Mouse (Mus musculus) spleen, postnatal 36 days (tissue): ENCODE data around the gene Psmc5.

Source experiments
- DNase-seq, 2 experiments: peaks; one replicate each; pipeline ENCODE4 v3.0.0; 2022; ENCODE audit warnings: low spot score in 2 of 2, mixed read lengths in 1 of 2

Psmc5 gene

DNA sequence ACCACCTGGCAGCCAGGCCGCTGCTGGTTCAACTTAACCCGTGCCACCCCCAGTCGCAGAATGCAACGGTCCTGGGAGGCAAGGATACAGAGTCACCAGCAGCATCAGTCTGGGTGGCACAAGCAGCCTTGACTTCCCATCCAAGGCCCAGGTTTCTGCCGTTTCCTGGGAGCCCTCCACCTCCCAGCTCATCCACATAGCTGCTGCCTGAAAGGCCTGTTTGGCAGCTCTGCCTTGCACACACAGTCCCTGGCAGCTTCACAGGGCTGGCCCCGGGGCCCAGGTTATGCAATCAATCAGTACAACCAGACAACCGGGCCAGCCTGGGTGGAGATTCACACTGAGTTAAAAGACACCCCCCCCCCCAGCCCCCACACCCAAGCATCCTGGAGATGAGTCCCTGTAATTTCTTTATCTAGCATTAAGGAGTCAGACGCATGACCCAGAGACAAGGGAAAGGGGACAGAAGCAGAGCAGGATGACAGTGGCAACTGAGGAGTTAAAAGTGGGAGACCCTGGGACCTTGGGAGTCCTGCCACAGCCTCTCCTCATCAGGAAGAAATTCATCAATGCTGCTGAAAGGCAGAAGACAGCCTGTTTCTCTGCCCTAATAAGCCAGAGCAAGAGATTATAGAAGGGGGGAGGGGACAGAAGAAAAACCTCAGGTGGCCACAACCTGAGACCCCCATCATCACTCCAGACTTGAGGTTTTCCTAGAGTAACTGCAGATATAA is 12.5 kb downstream of the Psmc5 start:
- no peak for DNase-seq

DNA sequence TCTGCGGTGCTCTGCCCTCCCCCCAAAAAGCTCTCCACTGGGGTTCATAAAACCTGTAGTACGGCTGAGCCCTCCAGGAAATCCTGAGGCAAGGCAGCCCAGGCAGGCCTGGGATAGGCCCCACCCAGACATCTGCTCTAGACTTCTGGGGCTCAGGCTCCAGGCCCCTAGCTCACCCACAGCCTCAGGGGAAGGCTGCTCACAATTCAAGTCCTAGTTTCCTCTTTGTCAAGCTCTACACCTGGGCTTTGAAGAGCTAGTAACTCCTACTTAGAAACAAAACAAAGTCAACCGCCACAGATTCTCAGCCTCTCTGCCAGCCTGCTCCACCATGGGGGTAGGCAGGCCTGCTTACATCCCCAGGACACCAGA is 13.1 kb downstream of the Psmc5 start:
- no peak for DNase-seq

DNA sequence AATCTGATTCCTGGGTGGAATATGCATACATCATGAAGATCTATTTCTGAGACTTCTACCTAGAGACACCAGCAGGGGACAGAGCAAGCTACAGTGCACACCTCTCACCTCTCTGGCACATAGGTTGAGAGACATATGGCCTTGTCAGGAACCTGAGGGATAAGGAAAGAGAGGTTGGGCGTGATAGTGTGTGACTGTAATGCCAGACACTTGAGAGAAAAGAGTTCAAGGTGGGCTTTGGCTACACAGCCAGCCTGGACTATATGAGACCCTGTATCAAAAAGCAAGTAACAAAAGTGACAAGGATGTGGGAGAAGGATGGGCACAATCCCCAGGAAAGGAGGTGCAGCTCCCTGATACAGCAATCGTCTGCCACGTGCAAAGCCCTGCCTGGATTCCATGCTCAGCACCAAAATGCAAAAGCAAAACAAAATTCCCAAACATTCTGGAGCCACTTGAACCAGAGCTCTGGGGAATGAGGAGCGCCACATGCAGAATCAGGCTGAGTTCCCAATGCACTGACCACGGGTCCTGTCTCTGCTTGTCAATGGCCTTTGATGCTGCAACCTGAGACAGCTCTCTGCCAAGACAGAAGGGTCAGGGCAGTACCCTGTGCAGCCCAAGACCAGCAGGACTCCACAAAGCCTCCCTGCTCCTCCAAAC is 15.3 kb downstream of the Psmc5 start:
- no peak for DNase-seq

DNA sequence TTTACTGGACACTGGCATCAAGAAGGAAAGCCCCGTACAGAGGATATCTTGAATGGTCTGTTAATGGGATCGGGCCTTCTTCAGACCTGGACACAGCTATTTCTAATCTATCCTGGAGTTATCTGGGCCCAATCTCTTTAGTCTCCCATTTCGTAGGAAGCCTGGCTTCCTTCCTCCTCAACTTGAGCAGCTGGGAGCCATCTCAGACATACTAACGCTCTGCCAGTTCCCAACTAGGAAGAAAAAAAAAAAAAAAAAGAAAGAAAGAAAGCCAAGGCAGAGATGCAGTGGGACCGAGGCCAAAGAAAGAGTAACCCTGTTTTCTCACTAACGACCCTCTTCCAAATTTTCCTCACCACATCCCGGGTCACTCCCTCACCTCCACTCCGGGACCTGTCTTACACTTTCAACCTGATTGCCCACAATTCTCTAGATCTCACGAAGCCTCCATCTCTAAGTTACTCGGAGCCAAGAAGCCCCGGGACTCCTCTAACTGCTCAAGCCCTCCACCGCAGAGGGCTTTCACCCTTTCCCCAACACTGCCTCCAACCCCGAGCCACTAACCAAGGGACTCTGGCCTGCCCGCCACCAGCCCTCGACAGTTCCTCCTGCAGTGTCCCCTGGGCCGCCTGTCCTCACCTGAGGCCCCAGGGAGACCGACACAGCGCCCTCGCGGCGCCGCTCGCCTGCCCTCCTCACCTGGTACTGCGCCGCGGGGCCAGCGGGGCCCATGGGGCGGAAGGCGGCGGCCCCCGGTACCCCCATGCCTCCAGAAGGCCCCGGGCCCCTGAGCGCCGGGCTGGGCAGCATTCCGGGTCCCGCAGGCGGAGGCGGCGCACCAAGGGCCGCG is 16.1 kb downstream of the Psmc5 start:
- DNase-seq: peak; percentile 67 to 68

DNA sequence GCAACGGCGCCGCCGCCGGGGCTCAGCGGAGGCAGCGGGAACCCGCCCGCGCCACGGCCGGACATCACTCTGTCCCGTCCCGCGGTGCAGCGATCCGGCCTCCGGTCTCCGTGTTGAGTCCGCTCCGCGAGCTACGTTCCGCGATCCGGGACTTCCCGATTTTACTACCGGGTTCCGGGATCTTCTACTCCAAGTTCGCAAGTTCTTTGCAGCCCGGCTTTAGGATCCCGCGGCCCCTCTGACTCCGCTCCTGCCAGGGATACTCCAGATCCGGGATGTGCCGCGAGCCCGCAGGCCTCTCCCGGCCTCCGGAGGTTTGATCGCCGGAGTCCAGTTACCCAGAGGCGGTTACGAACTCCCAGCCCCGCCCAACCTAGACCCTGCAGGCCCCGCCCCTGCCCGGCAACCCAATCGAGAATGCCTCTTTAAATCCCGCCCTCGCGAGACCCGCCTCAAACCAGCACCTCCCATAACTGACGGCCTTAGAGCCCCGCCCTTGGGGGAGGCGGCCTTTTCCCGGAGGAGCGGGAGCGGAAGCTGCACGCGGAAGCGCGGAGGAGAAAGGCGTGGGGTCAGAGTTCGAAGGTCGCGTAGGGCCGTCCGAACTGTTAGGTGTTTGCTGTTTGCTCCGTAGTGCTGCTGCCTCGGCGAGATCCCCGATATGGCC is 16.8 kb downstream of the Psmc5 start, which contains the start of gene Smarcd2:
Gene Smarcd2 (minus strand): TSS at position 329 of the 667 bp plus-strand sequence.
- DNase-seq: peak; percentile 99 to 100

DNA sequence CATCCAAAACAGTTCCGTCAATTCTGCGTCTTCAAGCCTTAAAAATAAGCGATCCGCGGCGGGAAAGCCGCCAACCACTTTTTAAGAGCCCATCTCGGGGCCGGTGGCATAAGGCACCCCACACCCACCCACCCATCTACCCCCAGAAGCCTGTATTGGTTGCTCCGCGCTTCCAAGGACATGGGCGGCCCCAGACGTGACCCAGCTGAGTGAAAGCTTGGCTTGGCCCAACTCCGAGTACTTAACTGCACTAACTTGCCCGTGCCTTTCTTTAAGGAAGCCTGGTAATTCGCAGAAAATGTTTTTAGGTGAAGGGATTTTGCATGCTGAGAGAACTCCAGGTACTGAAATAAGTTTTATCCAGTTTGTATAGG is 17.3 kb downstream of the Psmc5 start:
- no peak for DNase-seq

DNA sequence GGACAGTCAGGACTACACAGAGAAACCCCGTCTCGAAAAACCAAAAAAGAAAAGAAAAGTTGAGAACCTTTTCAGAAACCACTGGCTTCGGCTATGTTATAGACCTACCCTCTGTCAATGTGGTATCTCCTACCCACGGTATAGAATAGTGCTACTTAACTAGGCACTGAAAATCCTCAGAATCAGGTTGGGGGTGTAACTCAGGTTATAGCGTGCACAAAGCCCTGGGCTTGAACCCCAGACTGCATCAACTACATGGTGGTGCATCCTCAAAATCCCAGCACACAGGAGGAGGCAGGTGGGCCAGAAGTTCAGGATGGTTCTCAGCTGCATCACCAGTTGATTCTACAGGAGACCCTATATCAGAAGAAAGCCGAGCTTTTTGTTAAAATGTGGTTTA is 17.9 kb downstream of the Psmc5 start:
- DNase-seq: no peak

DNA sequence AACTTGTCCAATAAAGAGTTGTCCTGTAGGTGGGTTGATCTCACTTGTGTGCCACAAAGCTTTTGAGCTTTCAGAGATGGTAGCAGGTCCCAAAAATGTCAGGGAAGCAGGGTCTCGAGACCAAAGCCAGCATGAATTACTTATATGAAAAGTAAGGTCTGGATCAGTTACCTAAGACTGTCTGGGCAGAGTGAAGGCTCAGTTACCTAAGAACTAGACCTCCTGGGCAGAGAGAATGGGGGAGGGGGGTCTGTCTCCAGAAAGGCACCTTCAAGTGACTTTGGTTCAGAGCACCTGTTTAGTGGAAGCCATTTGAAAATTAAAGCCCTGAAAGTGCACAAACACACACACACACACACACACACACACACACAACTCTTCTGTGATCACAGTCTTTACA is 18.4 kb downstream of the Psmc5 start:
- DNase-seq: no peak

DNA sequence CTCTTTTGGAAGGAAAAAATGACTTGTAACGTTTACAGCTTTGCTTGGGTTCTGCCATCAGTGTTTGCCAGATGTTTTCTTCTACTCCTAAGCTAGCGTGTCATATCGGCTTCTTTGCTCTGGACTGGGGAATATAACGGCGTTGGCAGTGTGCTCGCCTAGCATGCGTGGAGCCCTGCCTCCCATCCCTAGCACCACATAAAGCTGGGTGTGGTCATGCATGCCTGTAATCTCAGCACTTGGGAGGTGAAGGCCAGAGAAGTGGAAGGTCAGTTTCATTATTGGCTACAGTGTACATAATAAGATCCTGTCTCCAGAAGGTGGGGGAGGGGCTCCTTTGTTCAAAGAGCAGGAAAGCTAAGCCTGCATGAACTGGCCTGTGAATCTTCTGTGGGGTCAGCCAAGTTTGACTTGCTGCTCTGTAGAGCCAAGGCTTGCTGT is 19.0 kb downstream of the Psmc5 start:
- DNase-seq: no peak

DNA sequence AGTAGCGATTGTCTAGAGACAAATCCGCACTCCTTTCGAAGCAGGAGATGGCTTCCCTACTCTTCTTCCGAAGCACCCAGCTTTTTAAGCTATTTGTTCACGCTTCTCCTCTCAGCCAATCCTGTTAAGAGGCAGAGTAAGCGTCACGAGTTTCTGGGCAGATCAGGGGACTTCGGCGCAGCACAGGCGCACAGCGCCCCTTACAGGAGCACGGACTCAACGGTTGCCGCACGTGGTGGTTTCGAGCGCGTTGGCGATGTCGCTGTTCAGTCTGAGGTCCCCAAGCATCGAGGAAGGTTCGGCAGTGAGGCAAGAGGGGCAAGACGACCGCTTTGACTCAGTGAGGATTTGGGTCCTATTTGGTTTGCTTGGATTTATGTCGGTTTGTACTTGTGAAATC is 20.5 kb downstream of the Psmc5 start, which contains the start of gene Tcam1:
Gene Tcam1 (plus strand): TSS at position 219 of the 400 bp plus-strand sequence.
- peak; percentile 90 to 92 for DNase-seq

DNA sequence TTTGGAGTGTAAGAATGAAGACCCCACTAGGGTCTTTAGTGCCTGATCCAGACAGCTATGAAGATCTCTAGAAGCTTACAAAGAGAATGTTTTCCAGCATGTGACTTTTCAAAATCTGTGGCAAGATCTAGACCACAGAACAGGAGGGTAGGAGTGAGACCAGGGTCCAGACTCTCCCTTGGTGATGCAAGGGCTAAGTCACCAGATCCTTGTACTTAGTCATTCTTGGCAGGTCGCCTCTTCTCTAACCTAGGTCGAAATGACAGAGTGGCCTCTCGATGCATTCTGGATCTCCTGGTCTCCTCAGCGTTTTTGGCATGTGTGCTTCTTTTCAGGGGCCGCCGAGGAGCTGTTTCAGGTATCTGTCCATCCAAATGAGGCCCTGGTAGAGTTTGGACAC is 26.5 kb downstream of the Psmc5 start:
- DNase-seq: no peak

DNA sequence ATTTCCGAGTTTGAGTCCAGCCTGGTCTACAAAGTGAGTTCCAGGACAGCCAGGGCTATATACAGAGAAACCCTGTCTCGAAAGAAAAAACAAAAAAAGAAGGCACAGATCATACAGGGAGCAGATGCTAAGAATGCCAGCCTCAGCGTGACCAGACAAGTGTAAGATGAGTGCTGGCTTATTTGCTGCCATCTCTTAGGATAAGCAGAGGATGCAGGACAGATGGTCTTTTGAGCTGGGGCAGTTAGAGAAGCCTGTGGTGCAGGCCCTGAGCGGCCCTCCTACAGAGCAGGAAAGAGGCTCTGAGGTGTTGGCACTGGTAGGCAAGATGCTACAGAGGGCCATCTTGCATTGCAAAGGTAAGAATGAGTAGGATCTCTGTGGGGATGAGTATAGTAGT is 27.4 kb downstream of the Psmc5 start:
- no peak for DNase-seq

DNA sequence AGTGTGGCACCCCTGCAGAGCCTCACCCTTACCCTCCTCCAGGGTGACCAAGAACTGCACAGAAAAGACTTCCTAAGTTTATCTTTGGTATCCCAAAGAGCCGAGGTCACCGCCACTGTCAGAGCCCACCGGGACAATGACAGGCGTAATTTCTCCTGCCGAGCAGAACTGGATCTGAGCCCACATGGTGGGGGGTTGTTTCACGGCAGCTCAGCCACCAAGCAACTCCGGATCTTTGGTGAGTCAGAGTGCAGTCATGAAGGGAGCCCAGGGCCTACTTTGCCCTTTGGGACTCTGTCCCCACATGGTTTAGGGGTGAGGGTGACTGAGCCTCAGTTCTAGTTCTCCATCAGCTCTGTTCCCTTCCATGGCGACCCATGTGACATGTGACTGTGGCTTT is 28.2 kb downstream of the Psmc5 start:
- DNase-seq: no peak

DNA sequence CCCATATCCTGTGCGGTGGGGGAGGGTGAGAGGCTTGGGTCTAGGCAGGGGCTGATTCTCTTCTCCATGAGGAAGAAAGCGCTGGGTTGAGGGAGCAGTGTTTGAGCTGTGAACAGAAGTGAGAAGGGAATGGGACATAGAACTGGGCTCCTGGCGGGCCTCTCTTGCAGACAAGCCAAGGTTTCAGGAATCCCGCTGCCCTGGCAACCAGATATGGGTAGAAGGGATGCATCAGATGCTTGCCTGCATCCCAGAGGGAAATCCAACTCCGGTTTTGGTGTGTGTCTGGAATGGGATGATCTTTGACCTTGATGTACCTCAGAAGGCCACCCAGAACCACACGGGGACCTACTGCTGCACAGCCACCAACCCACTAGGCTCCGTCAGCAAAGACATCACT is 30.3 kb downstream of the Psmc5 start:
- DNase-seq: no peak

DNA sequence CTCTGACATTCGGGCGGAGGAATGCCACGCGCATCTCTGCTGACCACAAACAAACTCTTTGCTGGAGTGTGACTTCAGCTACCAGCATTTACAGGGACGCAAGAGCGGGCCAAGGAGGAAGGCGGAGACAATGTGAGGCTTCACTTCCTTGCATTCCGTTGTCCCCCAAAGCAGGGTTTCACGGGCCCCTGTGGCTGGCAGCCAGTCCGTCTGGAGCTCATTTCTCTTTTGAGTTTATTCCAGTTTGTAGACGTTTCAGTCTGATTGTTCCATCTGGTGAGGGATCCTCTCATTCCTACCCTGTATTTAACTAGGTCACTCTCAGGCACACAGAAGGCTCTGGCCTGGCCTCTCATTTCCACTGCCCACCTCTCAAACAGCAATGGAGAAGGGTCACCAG is 31.0 kb downstream of the Psmc5 start:
- DNase-seq: no peak

DNA sequence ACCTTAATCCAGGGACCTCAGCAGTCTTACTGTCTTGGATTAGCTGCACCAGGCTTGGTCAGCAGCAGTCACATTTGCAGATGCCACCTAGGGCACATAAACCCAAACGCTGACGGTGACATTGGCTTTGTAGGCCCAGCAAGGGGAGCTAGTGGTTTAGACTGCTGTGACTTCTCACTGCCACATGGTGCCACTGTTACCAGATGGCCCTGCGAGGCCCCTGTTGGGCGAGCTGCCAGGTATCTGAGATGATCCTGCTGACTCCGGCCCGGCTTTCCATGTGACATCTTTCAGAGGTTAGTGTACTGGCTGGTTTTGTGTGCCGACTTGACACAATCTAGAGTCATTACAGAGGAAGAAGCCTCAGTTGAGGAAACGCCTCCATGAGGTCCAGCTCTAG is 33.4 kb downstream of the Psmc5 start:
- peak in 1 of 2 experiments; percentile 52 for DNase-seq

DNA sequence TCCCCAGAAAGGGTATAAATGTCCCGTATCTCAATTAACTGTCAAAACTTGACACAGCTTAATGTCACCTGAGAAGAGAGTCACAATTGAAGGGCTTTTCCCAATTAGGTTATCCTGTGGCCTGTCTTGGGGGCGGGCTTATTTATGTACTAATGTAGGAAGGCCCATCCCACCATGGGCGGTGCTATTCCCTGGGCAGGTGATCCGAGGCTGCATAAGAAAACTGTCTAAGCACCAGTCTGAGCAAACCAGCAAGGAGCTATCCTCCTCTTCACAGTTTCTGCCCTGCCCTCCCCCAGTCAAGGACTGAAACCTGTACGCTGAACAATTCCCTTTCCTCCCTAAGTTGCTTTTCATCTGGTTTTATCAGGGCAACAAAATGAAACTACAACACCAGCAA is 34.4 kb downstream of the Psmc5 start:
- no peak for DNase-seq

DNA sequence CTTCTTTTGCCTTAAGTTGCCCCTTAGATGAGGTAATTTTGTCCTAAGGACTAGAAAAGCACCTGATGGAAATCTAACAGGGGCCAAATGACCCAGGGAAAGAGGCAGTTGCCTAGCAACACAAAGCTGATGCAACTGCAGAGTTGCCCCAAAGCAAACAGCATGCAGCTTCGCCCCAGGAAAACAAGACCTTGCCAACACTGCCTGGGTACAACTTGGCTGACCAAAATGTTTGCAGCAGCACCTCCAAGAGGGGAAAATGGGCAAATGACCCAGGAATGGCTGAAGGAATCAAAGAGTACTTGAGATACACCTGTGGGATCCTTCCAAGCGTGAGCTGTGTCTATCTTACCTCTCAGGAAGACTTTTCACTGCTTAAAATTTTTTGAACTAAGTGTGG is 35.9 kb downstream of the Psmc5 start:
- no peak for DNase-seq

DNA sequence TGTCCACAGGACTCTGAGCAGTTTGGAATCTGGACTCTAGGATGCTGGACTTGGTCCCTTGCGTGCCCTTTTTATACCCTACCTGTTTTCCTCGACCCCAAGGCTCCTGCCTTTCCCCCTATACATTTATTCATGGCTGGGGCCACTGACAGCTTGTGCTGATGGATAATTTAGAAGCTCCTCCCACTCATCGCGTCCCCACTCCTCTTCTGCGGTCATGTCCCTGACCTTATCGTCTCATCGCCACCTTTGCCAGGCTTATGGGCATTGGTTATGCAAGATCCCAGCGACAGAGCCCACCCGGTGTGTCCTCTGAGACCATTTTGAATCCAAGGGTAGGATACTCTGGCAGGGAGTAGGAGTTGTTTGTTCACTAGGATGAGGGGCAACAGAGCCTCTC is 45.8 kb downstream of the Psmc5 start, which contains the start of gene Gh:
Gene Gh (minus strand): TSS at position 101 of the 400 bp plus-strand sequence.
- no peak for DNase-seq

DNA sequence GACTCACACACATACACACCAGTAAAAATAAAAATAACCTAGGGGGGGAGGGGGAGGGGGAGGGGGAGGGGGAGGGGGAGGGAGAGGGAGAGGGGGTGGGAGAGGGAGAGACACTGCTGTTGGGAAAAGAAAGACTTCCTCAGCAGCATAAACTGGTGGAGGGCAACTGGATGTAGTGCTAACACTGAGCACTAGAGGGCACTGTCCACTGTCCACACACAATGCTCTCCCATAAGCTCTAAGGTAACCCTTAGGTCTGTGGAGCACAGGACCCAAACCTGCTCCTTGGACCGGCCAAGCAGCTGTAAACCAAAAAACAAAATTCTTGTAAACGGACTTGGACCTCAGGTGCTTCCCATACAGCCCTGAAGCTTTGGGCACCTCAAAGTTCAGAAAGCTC is 46.7 kb downstream of the Psmc5 start:
- DNase-seq: peak; percentile 63 to 68

DNA sequence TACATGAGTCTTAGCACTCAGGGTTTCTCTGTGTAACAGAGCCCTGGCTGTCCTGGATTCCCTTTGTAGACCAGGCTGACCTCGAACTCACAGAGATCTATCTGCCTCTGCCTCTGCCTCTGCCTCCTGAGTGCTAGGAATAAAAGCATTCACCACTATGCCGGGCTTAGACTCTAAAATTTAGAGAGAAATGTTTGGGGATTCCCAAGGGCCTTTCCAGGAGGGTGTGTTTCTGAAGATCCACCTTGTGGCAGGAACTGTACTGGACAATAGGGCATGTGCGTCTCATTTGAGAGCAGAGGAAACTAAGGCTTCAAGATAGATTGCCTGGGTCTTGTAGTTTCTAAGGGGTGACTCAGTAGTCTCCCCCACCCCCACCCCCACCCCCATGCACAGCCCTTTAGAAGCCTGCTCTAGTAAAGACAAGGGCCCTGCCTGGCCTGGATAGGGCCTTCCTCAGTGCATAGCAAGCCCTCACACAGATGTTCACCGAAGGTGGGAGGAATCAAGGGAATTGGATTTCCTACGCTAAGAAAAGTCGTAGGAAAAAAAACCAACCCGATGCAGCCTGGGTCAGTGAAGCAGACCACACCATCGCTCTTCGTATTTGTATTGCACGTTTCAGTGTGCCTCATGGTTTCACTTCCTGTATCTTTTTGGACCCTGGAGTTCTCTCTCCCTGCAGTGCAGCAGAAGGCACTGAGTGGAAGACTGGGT is 49.6 kb downstream of the Psmc5 start:
- peak; percentile 83 to 88 for DNase-seq
